Mouse (Mus musculus) MEL (cell line): ENCODE data around the gene Hist1h2ad. TPM values are rescaled to one million over a fixed set of nuclear protein-coding genes. Genes with fewer than 3 reads are reported as not detected.

Experiments
- DNase-seq: peaks from one replicate; pipeline ENCODE4 v3.0.0; 2011; ENCODE audit warnings: low read depth, low spot score
- H3K27ac ChIP-seq: 2 replicates; pipeline ENCODE4 v1.5.1; 2012; ENCODE audit warnings: low read depth, mild to moderate bottlenecking, control low read depth, low read length, moderate library complexity; ENCODE audit not compliant: control insufficient read depth
- H3K27me3 ChIP-seq, 2 experiments: fragments of 150-350 bp in 1 of 2; sonication (generic) in 1 of 2; 2 replicates each; pipeline ENCODE4 v1.6.1; 2012; ENCODE audit warnings: low read length in 2 of 2, mild to moderate bottlenecking in 2 of 2, improper control_type of control experiment in 1 of 2, moderate library complexity in 1 of 2; ENCODE audit not compliant: insufficient read depth in 2 of 2, control insufficient read depth in 1 of 2
- H3K36me3 ChIP-seq, 2 experiments: 2 replicates each; pipeline ENCODE4 v1.6.1; 2012 to 2014; ENCODE audit warnings: low read length in 2 of 2, improper control_type of control experiment in 1 of 2, inconsistent platforms in 1 of 2, mild to moderate bottlenecking in 1 of 2; ENCODE audit not compliant: insufficient read depth in 2 of 2, control insufficient read depth in 1 of 2
- H3K4me1 ChIP-seq, 2 experiments: fragments of 150-350 bp in 1 of 2; sonication (generic) in 1 of 2; 2 replicates each; pipeline ENCODE4 v1.6.1; 2012; ENCODE audit warnings: low read length in 2 of 2, improper control_type of control experiment in 1 of 2, mild to moderate bottlenecking in 1 of 2; ENCODE audit not compliant: insufficient read depth in 2 of 2, control insufficient read depth in 1 of 2
- H3K4me3 ChIP-seq, 2 experiments: fragments of 150-350 bp in 1 of 2; sonication (generic) in 1 of 2; 2 replicates each; pipeline ENCODE4 v1.5.1; 2012; ENCODE audit warnings: low read depth in 2 of 2, low read length in 2 of 2, mild to moderate bottlenecking in 2 of 2, moderate library complexity in 2 of 2, control low read depth in 1 of 2, improper control_type of control experiment in 1 of 2; ENCODE audit not compliant: control insufficient read depth in 1 of 2, insufficient read depth in 1 of 2
- H3K79me2 ChIP-seq: 2 replicates; pipeline ENCODE4 v1.6.1; 2012; ENCODE audit warnings: mild to moderate bottlenecking, low read length, moderate library complexity; ENCODE audit not compliant: control insufficient read depth, poor library complexity, insufficient read depth
- H3K9ac ChIP-seq: 2 replicates; pipeline ENCODE4 v1.6.1; 2012; ENCODE audit warnings: low read depth, mild to moderate bottlenecking, control low read depth, low read length, moderate library complexity; ENCODE audit not compliant: control insufficient read depth, poor library complexity, severe bottlenecking
- H3K9me3 ChIP-seq: fragments of 150-350 bp; sonication (generic); replicated peaks from 2 replicates; pipeline ENCODE4 v1.6.1; 2012; ENCODE audit warnings: mild to moderate bottlenecking, low read length, improper control_type of control experiment, moderate library complexity; ENCODE audit not compliant: insufficient read depth
- CHD1 ChIP-seq: IDR thresholded peaks from 2 replicates; pipeline ENCODE4 v1.6.1; 2012; ENCODE audit warnings: low read depth, mild to moderate bottlenecking, inconsistent platforms, low read length, improper control_type of control experiment
- CHD2 ChIP-seq: IDR thresholded peaks from 2 replicates; pipeline ENCODE4 v1.6.1; 2011; ENCODE audit warnings: low read length, improper control_type of control experiment
- CTCF ChIP-seq, 3 experiments: IDR thresholded peaks in 2 of 3; conservative IDR thresholded peaks in 1 of 3; 2 replicates each; pipeline ENCODE4 v1.5.1; 2011 to 2012; ENCODE audit warnings: low read length in 3 of 3, low read depth in 2 of 3, mild to moderate bottlenecking in 2 of 3, improper control_type of control experiment in 1 of 3, inconsistent platforms in 1 of 3, mixed read lengths in 1 of 3, moderate library complexity in 1 of 3; ENCODE audit not compliant: control insufficient read depth in 1 of 3, insufficient read depth in 1 of 3, poor library complexity in 1 of 3, severe bottlenecking in 1 of 3
- ELF1 ChIP-seq: IDR thresholded peaks from 2 replicates; pipeline ENCODE4 v1.6.1; 2014; ENCODE audit warnings: low read depth, mild to moderate bottlenecking, inconsistent platforms, low read length, improper control_type of control experiment, moderate library complexity
- EP300 ChIP-seq, 2 experiments: IDR thresholded peaks; 2 replicates each; pipeline ENCODE4 v1.6.1; 2011; ENCODE audit warnings: improper control_type of control experiment in 2 of 2, low read length in 2 of 2, low read depth in 1 of 2, mild to moderate bottlenecking in 1 of 2
- ETS1 ChIP-seq: IDR thresholded peaks from 2 replicates; pipeline ENCODE4 v1.6.1; 2012; ENCODE audit warnings: low read depth, mild to moderate bottlenecking, inconsistent platforms, low read length, improper control_type of control experiment, moderate library complexity
- GABPA ChIP-seq: IDR thresholded peaks from 2 replicates; pipeline ENCODE4 v1.6.1; 2012; ENCODE audit warnings: low read depth, mild to moderate bottlenecking, inconsistent platforms, low read length, improper control_type of control experiment, moderate library complexity
- GATA1 ChIP-seq: IDR thresholded peaks from 2 replicates; pipeline ENCODE4 v1.6.1; 2011; ENCODE audit warnings: low read depth, low read length, improper control_type of control experiment
- MAZ ChIP-seq: IDR thresholded peaks from 2 replicates; pipeline ENCODE4 v1.6.1; 2012; ENCODE audit warnings: low read depth, mild to moderate bottlenecking, inconsistent platforms, low read length, improper control_type of control experiment
- MYC ChIP-seq: IDR thresholded peaks from 2 replicates; pipeline ENCODE4 v1.6.1; 2011; ENCODE audit warnings: low read depth, mild to moderate bottlenecking, low read length, improper control_type of control experiment, moderate library complexity
- POLR2A ChIP-seq, 2 experiments: IDR thresholded peaks; 2 replicates each; pipeline ENCODE4 v1.6.1; 2011 to 2012; ENCODE audit warnings: low read length in 2 of 2, mild to moderate bottlenecking in 2 of 2, control low read depth in 1 of 2, improper control_type of control experiment in 1 of 2, low read depth in 1 of 2, moderate library complexity in 1 of 2; ENCODE audit not compliant: control insufficient read depth in 1 of 2, insufficient read depth in 1 of 2, poor library complexity in 1 of 2
- RCOR1 ChIP-seq: IDR thresholded peaks from 2 replicates; pipeline ENCODE4 v1.6.1; 2012; ENCODE audit warnings: low read depth, mild to moderate bottlenecking, inconsistent platforms, low read length, improper control_type of control experiment
- SIN3A ChIP-seq: IDR thresholded peaks from 2 replicates; pipeline ENCODE4 v1.6.1; 2012; ENCODE audit warnings: low read length, improper control_type of control experiment, inconsistent platforms
- SMC3 ChIP-seq: IDR thresholded peaks from 2 replicates; pipeline ENCODE4 v1.6.1; 2011; ENCODE audit warnings: low read depth, low read length, improper control_type of control experiment
- TAL1 ChIP-seq: IDR thresholded peaks from 2 replicates; pipeline ENCODE4 v1.6.1; 2012; ENCODE audit warnings: mild to moderate bottlenecking, inconsistent platforms, low read length, moderate library complexity, mixed read lengths
- TBP ChIP-seq: IDR thresholded peaks from 2 replicates; pipeline ENCODE4 v1.8.0; 2011; ENCODE audit warnings: low read depth, low read length, improper control_type of control experiment
- ZMIZ1 ChIP-seq: IDR thresholded peaks from 2 replicates; pipeline ENCODE4 v1.6.1; 2012; ENCODE audit warnings: low read depth, mild to moderate bottlenecking, inconsistent platforms, low read length, improper control_type of control experiment, moderate library complexity
- polyA plus RNA-seq, 2 experiments: library from polyadenylated mRNA; stranded (reverse) in 1 of 2; unstranded in 1 of 2; fragments of >175 nt in 1 of 2; fragments of >200 nt in 1 of 2; gene quantifications; 2 replicates each; pipeline versions ENCODE4 v1.2.1 to v1.2.4; 2012; ENCODE audit warnings: low replicate concordance in 2 of 2, low read depth in 1 of 2; ENCODE audit not compliant: insufficient read length in 2 of 2, insufficient read depth in 1 of 2, missing spikeins in 1 of 2
- total RNA-seq: library from RNA; depleted of rRNA; stranded (reverse); fragments of 300-350 nt; gene quantifications from 2 replicates; pipeline ENCODE4 v1.2.3, GENCODE M21; 2012

The Hist1h2ad gene
- total and polyA plus RNA-seq, 3 experiments: 0.14 to 924 TPM; not detected in 1

DNA sequence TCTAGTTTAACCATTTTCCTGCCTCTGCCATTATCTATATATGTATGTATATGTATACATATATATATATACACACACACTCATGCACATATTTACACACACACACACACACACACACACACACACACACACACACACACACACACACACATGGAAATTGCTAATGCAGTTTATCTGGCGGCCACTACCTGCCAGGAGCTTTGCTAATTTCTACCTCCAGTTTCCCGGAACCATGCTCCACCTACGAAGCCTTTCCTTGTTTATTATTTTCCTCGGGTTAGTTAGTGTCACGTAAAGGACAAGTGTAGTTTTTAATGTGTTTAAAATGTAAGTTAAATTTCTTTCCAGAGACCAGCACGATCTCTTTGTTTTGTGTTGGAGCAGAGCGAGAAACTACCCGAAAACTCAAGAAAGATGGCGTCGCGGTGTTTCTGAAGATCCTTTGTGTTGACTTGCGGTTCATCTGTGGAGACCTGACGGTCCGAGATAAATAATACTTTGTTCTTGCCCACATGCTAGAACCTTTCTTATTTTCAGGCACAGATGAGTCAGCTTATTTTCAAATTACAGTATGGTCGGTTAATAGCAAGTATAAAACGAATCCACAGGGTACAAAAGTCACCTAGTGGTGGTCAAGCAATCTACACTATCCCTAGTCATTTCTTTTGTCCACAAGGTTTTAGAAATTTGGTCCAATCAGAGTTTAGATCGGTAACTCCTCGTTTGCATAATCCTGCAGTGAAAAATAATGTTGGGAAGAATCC, 11.3 kb upstream of the Hist1h2ad start:
- Histone ChIP-seq H3K27me3 (no peaks in the 10 kb centered on the region), H3K27ac (peak overlapping the region; percentile 100)
- peak; percentile 90 for DNase-seq
- peak; percentile 41; the same call in 1 of the 2 replicates for TF ChIP-seq GATA1
- TF ChIP-seq CTCF (IDR thresholded peaks at IDR 0.05 in 2 of 3, conservative IDR thresholded peaks at IDR 0.05 in 1 of 3; ENCODE audit: control insufficient read depth in 1 of 3, insufficient read depth in 1 of 3, low read depth in 2 of 3, low read length in 3 of 3, poor library complexity in 1 of 3, severe bottlenecking in 1 of 3): peak in 1 of 3 experiments; percentile 43; a peak in 2 of 6 replicates
- no peak for TF ChIP-seq CHD2
- TF ChIP-seq CHD1: no peak
- TF ChIP-seq POLR2A (IDR thresholded peaks at IDR 0.05; ENCODE audit: control insufficient read depth in 1 of 2, insufficient read depth in 1 of 2, low read depth in 1 of 2, low read length in 2 of 2, poor library complexity in 1 of 2): peak in 1 of 2 experiments; percentile 14; a peak in 1 of 4 replicates
- TF ChIP-seq TBP: peak; percentile 88
- TF ChIP-seq TAL1: peak; percentile 78
- TF ChIP-seq, all 39 proteins: peak for 5
- H3K9ac ChIP-seq: peak overlapping the region; percentile 79
- no peaks in the 10 kb centered on the region for H3K9me3 ChIP-seq
- H3K79me2 ChIP-seq: no peaks in the 10 kb centered on the region; the same call in 1 of the 2 replicates
- peak overlapping the region; percentile 29 to 39 for H3K4me3 ChIP-seq
- peaks cover 0 to 22% of the 10 kb centered on the region in 2 experiments; a peak in 2 of 4 replicates for H3K36me3 ChIP-seq
- peaks cover 4 to 8% of the 10 kb centered on the region in 2 experiments; a peak in 3 of 4 replicates for H3K4me1 ChIP-seq

DNA sequence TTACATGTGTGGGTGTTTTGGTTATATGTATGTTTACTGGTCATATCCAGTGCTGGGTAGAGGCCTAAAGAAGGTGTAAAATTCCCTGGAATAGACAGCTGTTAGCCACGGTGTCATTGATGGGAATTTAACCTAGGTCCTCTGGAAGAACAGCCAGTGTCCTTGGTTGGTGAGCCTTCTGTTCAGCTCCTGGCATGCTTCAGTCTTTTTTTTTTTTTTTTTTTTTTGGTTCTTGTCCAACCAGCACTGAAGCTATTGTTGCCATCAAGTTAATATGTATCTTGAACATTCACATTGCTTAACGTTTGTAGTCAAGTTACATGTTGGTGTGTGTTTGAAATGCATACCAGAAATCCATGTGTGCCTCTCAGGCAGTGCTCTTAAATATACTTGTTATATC, 9.7 kb upstream of the Hist1h2ad start:
- H3K4me1 ChIP-seq: peaks cover 4 to 8% of the 10 kb centered on the region in 2 experiments; a peak in 3 of 4 replicates
- no peak overlapping the region for H3K4me3 ChIP-seq
- H3K27ac ChIP-seq: peak overlapping the region; percentile 100; the same call in 1 of the 2 replicates
- TF ChIP-seq MAZ (no peak), CTCF (IDR thresholded peaks at IDR 0.05 in 2 of 3, conservative IDR thresholded peaks at IDR 0.05 in 1 of 3; ENCODE audit: control insufficient read depth in 1 of 3, insufficient read depth in 1 of 3, low read depth in 2 of 3, low read length in 3 of 3, poor library complexity in 1 of 3, severe bottlenecking in 1 of 3) (no peak), RCOR1 (no peak), SIN3A (no peak), MYC (no peak), EP300 (IDR thresholded peaks at IDR 0.05; ENCODE audit: low read depth in 1 of 2, low read length in 2 of 2) (no peak), TAL1 (no peak), GABPA (no peak), SMC3 (no peak), ELF1 (no peak), ZMIZ1 (no peak), ETS1 (no peak)
- H3K27me3 ChIP-seq: no peaks in the 10 kb centered on the region
- no peak overlapping the region for H3K9ac ChIP-seq
- no peaks in the 10 kb centered on the region for H3K9me3 ChIP-seq
- peaks cover 0 to 24% of the 10 kb centered on the region in 2 experiments; a peak in 2 of 4 replicates for H3K36me3 ChIP-seq
- no peaks in the 10 kb centered on the region; the same call in 1 of the 2 replicates for H3K79me2 ChIP-seq
- no peak for DNase-seq
